Mouse (Mus musculus) cortical plate, adult 2 months (tissue): ENCODE measurements around the gene Olfr65. TPM values are rescaled to one million over a fixed set of nuclear protein-coding genes. Genes with fewer than 3 reads are reported as not detected.
A peak's percentile ranks its signal among the peaks of the same experiment; 100 is the strongest.

ENCODE experiments used
- H3K27ac ChIP-seq: fragments of 200-500 bp; 2 replicates; pipeline ENCODE4 v1.5.1; 2012; ENCODE audit warnings: low read length, control low read depth, inconsistent platforms; ENCODE audit not compliant: insufficient read depth
- H3K4me1 ChIP-seq: fragments of 200-500 bp; 2 replicates; pipeline ENCODE4 v1.6.1; 2011; ENCODE audit warnings: low read length; ENCODE audit not compliant: control insufficient read depth, insufficient read depth
- H3K4me3 ChIP-seq: fragments of 200-500 bp; 2 replicates; pipeline ENCODE4 v1.5.1; 2011; ENCODE audit warnings: mild to moderate bottlenecking, low read length, control low read depth; ENCODE audit not compliant: insufficient read depth
- CTCF ChIP-seq: fragments of 200-500 bp; IDR thresholded peaks from 2 replicates; pipeline ENCODE4 v1.5.1; 2011; ENCODE audit warnings: mild to moderate bottlenecking, control low read depth, low read length; ENCODE audit not compliant: insufficient read depth; ENCODE audit errors: extremely low read depth
- POLR2A ChIP-seq: fragments of 200-500 bp; IDR thresholded peaks from 2 replicates; pipeline ENCODE4 v1.6.1; 2011; ENCODE audit warnings: mild to moderate bottlenecking, low read length, control low read depth; ENCODE audit not compliant: insufficient read depth; ENCODE audit errors: extremely low read depth
- polyA plus RNA-seq: library from polyadenylated mRNA; depleted of rRNA; stranded (reverse); fragments of >200 nt; gene quantifications from 2 replicates; pipeline ENCODE4 v1.2.3, GENCODE M21; 2012; rRNA removed

Gene Olfr65
- polyA plus RNA-seq, result not detected in 2 replicates

DNA sequence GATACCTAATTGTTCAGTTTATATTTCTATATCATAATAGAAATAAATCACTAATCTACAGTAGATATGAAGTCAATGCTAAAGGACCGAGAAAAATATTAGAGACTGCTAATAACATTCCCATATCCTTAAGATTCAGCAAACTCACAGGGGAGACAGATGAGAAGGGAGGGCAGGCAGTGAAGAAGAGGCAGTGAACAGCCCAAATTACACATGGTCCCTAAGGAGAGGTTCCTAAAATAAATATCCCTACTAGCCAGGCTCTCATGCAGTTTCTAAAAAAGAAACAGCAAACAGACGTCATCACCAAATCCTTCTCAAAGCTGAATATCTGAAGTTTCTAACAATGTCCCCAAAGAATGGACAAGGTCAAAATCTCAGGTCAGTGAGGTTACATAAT lies at the start of gene Olfr65:
Olfr65 (plus strand) TSS at position 301 of the 400 bp plus-strand sequence.
- no peaks in the 10 kb centered on the region for H3K4me1 ChIP-seq
- no peak within 1 kb of the TSS for H3K4me3 ChIP-seq
- TF ChIP-seq CTCF (no peak), POLR2A (no peak)
- no peak within 1 kb of the TSS for H3K27ac ChIP-seq

- no peak for TF ChIP-seq POLR2A
- no peak for TF ChIP-seq CTCF
- Histone ChIP-seq H3K4me3 (no peak overlapping the region), H3K4me1 (no peaks in the 10 kb centered on the region), H3K27ac (no peak overlapping the region)
Measured at GRCm38 (mm10) chr7:103854669-103855068, 48.6 kb upstream of the Olfr65 start.

- H3K4me1 ChIP-seq, result no peaks in the 10 kb centered on the region
- TF ChIP-seq POLR2A (no peak), CTCF (no peak)
- H3K4me3 ChIP-seq, result no peak overlapping the region
- H3K27ac ChIP-seq, result no peak overlapping the region
Measured at GRCm38 (mm10) chr7:103859076-103859475, 44.2 kb upstream of the Olfr65 start.

GRCm38 (mm10) chr7:103860855-103861254 lies 42.4 kb upstream of the Olfr65 start:
- TF ChIP-seq CTCF (no peak), POLR2A (no peak)

DNA sequence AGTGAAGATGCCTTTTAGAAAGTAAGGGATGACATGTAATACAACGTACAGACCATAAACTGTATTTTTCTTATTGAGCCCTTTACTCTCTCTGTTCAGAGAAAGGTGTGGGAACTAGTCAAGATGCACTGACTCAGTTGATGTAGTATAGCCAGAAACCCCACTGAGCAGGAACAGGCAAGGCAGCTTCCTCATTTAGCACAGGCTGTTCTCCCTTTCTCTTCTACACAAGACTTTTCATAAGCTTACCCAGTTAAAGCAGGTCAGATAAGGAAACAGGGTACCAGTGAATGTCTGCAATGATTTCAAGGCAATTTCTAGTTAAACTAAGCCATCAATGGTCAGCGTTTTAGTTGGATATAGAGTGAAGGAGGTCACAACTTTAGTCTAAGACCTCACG lies 41.8 kb upstream of the Olfr65 start:
- Histone ChIP-seq H3K4me1 (no peaks in the 10 kb centered on the region), H3K27ac (no peak overlapping the region), H3K4me3 (no peak overlapping the region)
- no peak for TF ChIP-seq POLR2A
- TF ChIP-seq CTCF, result no peak

More at GRCm38 (mm10) chr7:103860855-103861254, 42.4 kb upstream of the Olfr65 start:
- no peaks in the 10 kb centered on the region for H3K4me1 ChIP-seq
- no peak overlapping the region for H3K4me3 ChIP-seq
- no peak overlapping the region for H3K27ac ChIP-seq

- H3K4me3 ChIP-seq, result no peak overlapping the region
- no peak overlapping the region for H3K27ac ChIP-seq
- no peak for TF ChIP-seq POLR2A
- TF ChIP-seq CTCF, result no peak
- H3K4me1 ChIP-seq, result no peaks in the 10 kb centered on the region
Measured at GRCm38 (mm10) chr7:103865716-103866115, 37.6 kb upstream of the Olfr65 start.

DNA sequence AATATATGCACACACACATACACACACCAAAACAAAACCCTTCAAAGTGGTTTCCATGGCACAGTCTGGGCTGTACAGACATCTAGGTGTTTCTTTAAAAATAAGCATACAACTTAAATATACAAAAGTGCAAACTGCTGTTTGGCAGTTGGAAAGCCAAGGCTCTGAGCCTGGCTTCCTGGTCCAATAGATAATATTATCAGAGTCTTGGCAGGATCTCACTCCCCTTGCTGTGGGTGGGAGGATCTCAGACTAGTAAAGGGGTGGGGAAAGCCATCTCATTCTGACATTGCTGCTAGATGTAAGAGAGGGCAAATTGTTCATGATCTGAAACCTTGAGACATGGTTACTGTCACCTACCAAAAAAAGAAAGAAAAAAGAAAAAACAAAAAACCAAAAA lies 32.6 kb upstream of the Olfr65 start:
- Histone ChIP-seq H3K4me1 (no peaks in the 10 kb centered on the region), H3K4me3 (no peak overlapping the region), H3K27ac (no peak overlapping the region)
- TF ChIP-seq CTCF, result no peak
- no peak for TF ChIP-seq POLR2A

GRCm38 (mm10) chr7:103873064-103873463 lies 30.2 kb upstream of the Olfr65 start:
- Histone ChIP-seq H3K27ac (no peak overlapping the region), H3K4me3 (no peak overlapping the region), H3K4me1 (no peaks in the 10 kb centered on the region)
- TF ChIP-seq POLR2A (no peak), CTCF (no peak)

- TF ChIP-seq CTCF (0 out of 2 replicates have a peak, but pooled peaks have one; percentile 1), POLR2A (no peak)
- no peaks in the 10 kb centered on the region for H3K4me1 ChIP-seq
- H3K4me3 ChIP-seq, result no peak overlapping the region
- H3K27ac ChIP-seq, result no peak overlapping the region
Measured at GRCm38 (mm10) chr7:103874451-103874850, 28.8 kb upstream of the Olfr65 start.

- Histone ChIP-seq H3K4me1 (no peaks in the 10 kb centered on the region), H3K27ac (no peak overlapping the region), H3K4me3 (no peak overlapping the region)
- no peak for TF ChIP-seq POLR2A
- no peak for TF ChIP-seq CTCF
Measured at GRCm38 (mm10) chr7:103877093-103877492, 26.2 kb upstream of the Olfr65 start.
